Mouse (Mus musculus): ENCODE results near the gene Traf5.

Traf5 gene

GRCm38 (mm10) chr1:192066956-192067355 lies 25.4 kb downstream of the Traf5 start:
- DNase-seq (ENCODE audit: low spot score in 2 of 2) = no peak

GRCm38 (mm10) chr1:192063209-192063946 lies 29.0 kb downstream of the Traf5 start:
- DNase-seq (ENCODE audit: low spot score in 2 of 2) = no peak

DNA sequence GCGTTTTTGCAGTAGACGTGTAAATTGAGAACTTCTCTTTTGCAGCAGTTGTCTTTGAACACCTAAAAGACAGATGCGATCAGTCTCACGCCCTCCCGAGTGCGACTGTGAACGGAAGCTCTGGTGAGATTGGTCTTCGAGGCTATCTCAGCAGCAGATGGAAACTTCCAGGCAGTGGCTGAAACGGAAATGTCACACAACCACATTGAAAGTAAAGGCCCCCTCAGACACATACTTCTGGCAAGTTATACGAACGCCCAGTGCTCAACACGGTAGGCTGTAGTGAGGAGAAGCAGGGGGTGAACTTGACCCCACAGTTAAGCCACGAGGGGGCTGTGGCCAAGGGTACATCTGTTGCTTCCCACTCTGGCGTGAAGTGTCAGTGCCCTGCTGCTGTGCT lies 29.7 kb downstream of the Traf5 start:
- DNase-seq (ENCODE audit: low spot score in 2 of 2) = no peak

DNA sequence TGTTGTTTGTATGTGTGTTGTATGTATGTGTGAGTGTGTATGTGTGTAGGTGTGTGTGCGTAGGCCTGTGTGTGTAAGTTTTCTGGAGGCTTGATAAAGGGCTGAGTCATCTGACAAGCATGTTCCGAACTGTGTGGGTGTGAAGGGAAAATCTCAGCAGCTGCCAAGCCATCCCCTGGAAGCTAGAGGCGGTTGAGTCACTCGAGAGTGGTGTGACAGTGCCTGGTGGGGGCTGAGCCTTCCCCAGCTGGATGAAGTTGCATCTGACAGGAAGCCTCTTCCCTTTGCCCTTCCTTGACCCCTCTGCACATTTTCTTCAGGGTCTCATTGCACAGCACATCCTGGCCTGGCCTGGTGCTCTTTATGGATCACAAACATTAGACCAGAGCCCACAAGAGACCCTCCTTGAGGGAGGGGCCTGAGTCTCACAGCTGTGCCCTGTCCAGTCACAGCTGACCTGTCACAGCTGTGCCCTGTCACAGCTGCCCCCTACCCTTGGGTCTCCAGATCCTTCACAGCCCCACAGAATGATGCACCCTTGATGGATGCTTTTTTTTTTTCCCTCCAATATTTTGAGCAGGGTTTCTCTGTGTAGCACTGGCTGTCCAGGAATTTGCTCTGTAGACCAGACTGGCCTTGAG lies 30.6 kb downstream of the Traf5 start:
- peak; percentile 81 to 86 for DNase-seq (ENCODE audit: low spot score in 2 of 2)

GRCm38 (mm10) chr1:192058911-192059310 lies 33.4 kb downstream of the Traf5 start:
- no peak for DNase-seq (ENCODE audit: low spot score in 2 of 2)

GRCm38 (mm10) chr1:192053726-192054125 lies 38.6 kb downstream of the Traf5 start:
- DNase-seq (ENCODE audit: low spot score in 2 of 2) = no peak

DNA sequence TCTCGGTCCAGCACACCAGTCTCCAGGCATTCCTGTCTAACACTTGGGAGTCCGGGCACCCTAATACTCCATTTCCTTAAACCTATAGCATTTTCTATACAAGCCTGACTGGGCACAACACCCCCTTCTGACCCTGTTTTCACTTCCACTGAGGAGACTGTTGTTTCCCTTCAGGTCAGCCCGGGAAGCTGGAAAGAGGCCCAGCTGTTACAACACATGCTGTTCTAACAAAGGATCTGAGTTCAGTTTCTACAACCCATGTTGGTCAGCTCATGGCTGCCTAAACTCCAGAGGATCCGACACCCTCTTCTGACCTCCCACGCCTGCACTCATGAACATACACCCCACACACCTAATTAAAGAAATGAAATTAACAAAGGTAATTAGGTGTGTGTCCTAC lies 39.4 kb downstream of the Traf5 start:
- DNase-seq (ENCODE audit: low spot score in 2 of 2) = peak in 1 of 2 experiments; percentile 47

DNA sequence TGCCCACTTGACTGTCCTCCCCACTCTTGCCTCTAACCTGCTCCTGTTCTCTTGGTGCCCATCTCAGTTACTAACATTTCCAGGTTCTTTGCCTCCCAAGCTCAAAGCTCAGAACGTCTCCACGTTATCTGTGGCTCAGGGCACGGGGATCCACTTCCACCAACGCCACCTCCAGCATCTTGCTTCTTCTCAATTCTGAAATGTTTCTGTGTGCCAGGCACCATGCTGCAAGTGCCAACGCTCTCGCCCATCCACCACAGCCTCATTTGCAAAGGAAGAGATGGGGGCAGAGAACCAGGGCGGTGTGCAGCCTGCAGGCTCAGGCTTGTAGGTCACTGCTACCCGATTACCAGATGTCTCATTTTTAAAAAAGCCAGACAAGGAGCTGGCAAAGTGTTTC lies 39.9 kb downstream of the Traf5 start:
- DNase-seq (ENCODE audit: low spot score in 2 of 2) = no peak

DNA sequence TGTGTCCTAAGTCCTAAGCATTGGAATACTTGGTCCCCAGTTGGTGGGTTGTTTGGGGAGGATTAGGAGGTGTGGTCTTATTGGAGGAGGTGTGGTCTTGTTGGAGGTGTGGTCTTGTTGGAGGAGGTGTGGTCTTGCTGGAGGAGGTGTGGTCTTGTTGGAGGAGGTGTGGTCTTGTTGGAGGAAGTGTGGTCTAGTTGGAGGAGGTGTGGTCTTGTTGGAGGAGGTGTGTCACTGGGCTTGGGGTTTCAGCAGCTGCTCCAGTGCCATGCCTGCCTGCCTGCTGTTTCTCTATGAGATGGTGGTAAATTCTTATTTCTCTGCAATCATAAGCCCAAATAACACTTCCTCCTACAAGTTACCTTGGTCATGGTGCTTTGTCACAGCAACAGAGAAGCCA lies 93.3 kb downstream of the Traf5 start:
- no peak for DNase-seq (ENCODE audit: low spot score in 2 of 2)

GRCm38 (mm10) chr1:191996621-191997185 lies 95.7 kb downstream of the Traf5 start:
- DNase-seq (ENCODE audit: low spot score in 2 of 2) = no peak

DNA sequence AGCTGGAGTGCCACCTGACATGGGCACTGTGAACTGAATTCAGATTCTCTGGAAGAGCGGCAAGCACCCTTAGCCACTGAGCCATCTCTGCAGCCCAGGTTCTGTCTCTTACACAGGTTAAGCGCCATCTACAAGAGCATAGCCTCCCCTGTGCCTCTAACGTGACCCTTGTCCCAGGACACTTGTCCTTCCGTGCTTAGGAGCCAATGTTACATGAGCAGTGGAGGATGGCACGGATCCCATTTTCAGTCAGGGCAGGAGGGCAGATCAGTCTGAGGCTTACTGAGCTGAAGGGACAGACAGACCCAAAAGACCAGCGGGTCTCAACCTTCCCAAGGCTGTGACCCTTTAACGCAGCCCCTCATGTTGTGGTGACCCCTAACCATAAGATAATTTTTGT lies 96.4 kb downstream of the Traf5 start:
- DNase-seq (ENCODE audit: low spot score in 2 of 2) = no peak

GRCm38 (mm10) chr1:191995488-191995887 lies 96.9 kb downstream of the Traf5 start:
- peak in 1 of 2 experiments; percentile 53 for DNase-seq (ENCODE audit: low spot score in 2 of 2)

DNA sequence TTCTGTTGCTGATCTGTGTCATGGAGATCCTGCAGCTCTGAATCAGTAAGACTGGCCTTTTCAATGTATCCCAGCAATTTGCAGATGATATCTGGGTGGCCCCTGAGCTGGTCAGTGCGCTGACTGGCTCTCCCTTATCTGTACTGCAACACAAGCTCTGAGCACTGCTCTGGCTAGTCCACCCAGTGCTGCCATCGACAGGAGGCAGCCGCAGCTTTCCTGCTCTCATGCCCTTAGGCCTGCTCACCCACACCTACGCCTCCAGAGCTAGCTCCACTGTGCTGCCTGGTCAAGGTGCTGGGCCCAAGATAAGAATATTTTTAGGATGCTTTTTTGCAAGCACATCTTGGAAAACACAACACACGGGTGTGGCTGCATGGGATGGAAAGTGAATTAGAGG lies 97.9 kb downstream of the Traf5 start:
- no peak for DNase-seq (ENCODE audit: low spot score in 2 of 2)

GRCm38 (mm10) chr1:191992040-191992780 lies 100.1 kb downstream of the Traf5 start:
- no peak for DNase-seq (ENCODE audit: low spot score in 2 of 2)

GRCm38 (mm10) chr1:191989994-191990393 lies 102.4 kb downstream of the Traf5 start:
- peak; percentile 93 to 94 for DNase-seq (ENCODE audit: low spot score in 2 of 2)

DNA sequence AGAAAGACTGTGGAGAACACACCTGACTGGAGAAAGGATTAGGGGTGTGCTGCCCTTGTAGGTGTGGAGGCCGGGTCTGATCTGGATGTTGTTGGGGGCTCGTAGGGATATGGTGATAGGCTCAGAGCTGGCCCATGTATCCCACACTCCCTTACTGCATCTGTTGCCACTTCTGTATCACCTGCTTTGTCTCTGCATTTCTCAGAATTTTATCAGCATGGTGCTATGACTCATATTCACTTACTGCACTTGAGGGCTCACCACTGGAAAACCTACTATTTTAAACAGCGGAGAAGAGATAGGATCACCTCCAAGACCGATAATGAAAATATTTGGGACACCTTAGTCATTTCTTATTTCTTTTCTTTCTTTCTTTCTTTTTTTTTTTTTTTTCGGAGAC lies 103.3 kb downstream of the Traf5 start:
- no peak for DNase-seq (ENCODE audit: low spot score in 2 of 2)

DNA sequence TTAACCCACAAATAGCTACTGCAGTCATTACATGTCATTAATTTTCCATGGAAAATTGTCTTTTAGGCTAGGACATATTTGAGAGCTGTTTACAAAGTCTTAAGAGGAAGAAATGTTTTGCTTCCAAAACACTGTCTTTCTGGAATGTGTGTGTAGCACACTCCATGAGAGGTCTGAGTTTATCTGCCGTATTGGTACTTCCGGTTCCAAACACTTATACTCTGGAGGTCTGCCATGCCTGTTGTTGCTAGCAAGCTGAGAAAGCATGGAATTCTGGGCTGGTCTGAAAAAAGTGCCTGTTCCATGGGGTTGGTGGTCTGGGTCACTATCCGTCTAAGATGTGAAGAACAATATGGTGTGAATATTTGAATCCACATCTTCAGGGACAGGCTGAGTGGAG lies 103.7 kb downstream of the Traf5 start:
- DNase-seq (ENCODE audit: low spot score in 2 of 2) = no peak

DNA sequence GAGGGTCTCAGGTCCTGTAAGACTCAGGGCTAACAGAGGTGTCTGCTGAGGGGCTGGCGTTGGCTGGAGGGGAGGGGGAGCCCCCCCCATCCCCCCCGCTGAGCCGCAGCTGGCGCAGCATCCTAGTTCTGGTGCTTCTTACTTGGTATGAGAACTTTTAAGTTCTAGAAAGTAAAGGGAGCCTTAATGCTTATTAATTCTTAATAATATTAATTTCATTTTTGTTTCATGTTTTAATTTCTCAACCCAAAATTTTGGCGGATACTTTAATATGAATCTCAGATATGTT lies 104.9 kb downstream of the Traf5 start:
- no peak for DNase-seq (ENCODE audit: low spot score in 2 of 2)

- no peak for DNase-seq (ENCODE audit: low spot score in 2 of 2)
These were observed 105.5 kb downstream of the Traf5 start for GRCm38 (mm10) chr1:191986674-191987480.

DNA sequence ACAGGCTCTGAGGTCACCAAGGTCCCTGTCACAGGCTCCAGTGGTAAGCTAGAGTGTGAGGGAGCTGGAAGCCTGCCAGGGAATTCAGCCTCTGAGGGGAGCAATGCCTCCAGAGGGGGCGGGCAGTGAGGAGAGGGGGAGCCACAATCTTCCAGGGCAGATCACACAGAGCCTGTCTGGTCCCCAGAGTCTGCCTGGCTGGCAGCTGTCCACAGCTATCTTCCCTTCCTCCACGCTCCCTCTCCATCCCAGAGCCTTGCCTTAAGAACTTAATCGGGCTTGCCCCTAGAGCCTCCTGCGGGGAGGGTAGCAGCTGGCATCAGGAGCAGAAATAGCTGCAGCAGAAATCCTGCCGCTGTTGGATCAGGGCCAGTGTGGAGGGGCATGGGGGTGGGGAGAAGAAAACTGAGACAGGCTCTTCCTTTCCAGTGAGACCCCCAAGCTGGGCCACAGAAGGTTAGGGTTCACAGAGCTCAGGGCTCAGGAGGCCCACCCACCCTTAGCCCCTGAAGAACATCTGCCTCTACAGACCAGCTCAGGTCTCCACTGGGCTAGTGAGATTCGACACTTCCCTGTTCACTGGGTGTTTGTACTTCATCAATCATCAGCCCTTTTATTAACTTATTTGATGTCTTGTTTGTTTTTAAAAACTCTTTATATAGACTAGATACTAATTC lies 110.8 kb downstream of the Traf5 start:
- DNase-seq (ENCODE audit: low spot score in 2 of 2) = no peak

DNA sequence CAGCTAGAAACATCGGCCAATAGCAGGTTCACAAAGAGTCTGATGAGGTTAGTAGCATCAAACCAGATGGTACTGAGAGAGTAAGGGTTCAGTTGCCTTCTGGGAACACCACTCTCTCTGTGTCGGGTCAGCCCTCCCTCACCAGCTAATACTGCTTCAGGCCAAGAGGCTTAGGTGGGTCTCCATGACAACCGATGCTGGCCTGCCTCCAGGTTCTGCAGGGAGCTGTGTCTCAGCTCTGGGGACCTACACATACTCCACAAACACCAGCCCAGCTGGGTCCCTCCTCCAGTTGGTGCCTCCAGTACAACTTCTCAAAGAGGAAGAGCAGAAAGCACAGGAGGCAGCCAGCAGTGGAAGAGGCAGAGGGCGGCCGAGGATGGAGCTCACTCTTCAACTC lies 115.2 kb downstream of the Traf5 start, which contains the start of gene Rd3:
Rd3 (plus strand) TSS at position 184 of the 400 bp plus-strand sequence.
- no peak for DNase-seq (ENCODE audit: low spot score in 2 of 2)
